Mouse (Mus musculus): ENCODE measurements at regions not wholly inside any gene's neighbourhood (a gene's known extent, or its start where the extent isn't known, plus 50 kb on each side); places are given as distances from the start of the nearest gene placed in this dataset.

- Histone ChIP-seq H3K27me3 (ENCODE audit: control insufficient read depth, insufficient read depth, insufficient read length) (no peaks in the 10 kb centered on the region), H3K36me3 (ENCODE audit: control insufficient read depth, insufficient read depth) (no peaks in the 10 kb centered on the region), H3K4me2 (ENCODE audit: low read depth) (no peak overlapping the region), H3K4me3 (no peak overlapping the region), H3ac (ENCODE audit: control insufficient read depth, insufficient read length) (no peak overlapping the region), H3K79me2 (ENCODE audit: control insufficient read depth, insufficient read depth) (no peaks in the 10 kb centered on the region)
- TF ChIP-seq POLR2AphosphoS2 (IDR thresholded peaks at IDR 0.05; ENCODE audit: insufficient read length, low read depth), result no peak
- no peak for TF ChIP-seq MYOD1 (IDR thresholded peaks at IDR 0.05; ENCODE audit: control insufficient read depth in 1 of 3, insufficient read length in 2 of 3, low read depth in 2 of 3)
- no peak for TF ChIP-seq POLR2A (IDR thresholded peaks at IDR 0.05; ENCODE audit: insufficient read length, low read depth)
- no peak for TF ChIP-seq MAX (IDR thresholded peaks at IDR 0.05; ENCODE audit: low read depth)
- no peak for TF ChIP-seq TCF12 (IDR thresholded peaks at IDR 0.05; ENCODE audit: insufficient read depth, poor library complexity, severe bottlenecking)
- TF ChIP-seq CEBPB (IDR thresholded peaks at IDR 0.05; ENCODE audit: insufficient read depth, poor library complexity, severe bottlenecking), result no peak
- no peak for TF ChIP-seq REST (IDR thresholded peaks at IDR 0.05; ENCODE audit: insufficient read depth, insufficient read length)
- TF ChIP-seq SRF (IDR thresholded peaks at IDR 0.05; ENCODE audit: control insufficient read depth, insufficient read length, low read depth), result no peak
- TF ChIP-seq USF1 (IDR thresholded peaks at IDR 0.05; ENCODE audit: low read depth), result no peak
- no peak for TF ChIP-seq E2F4 (IDR thresholded peaks at IDR 0.05; ENCODE audit: insufficient read depth)
- TF ChIP-seq TCF3 (IDR thresholded peaks at IDR 0.05; ENCODE audit: insufficient read length, low read depth), result no peak
- no peak for TF ChIP-seq MYOG (IDR thresholded peaks at IDR 0.05; ENCODE audit: control insufficient read depth in 1 of 3, insufficient read depth in 1 of 3, insufficient read length in 2 of 3, low read depth in 2 of 3)
Measured at GRCm38 (mm10) chr2:61176807-61177206, 213.8 kb upstream of the Rbms1 start.

GRCm38 (mm10) chr2:61173581-61173980 is 210.6 kb upstream of the Rbms1 start:
- no peak for TF ChIP-seq SRF (IDR thresholded peaks at IDR 0.05; ENCODE audit: control insufficient read depth, insufficient read length, low read depth)
- no peaks in the 10 kb centered on the region for H3K79me2 ChIP-seq (ENCODE audit: control insufficient read depth, insufficient read depth)

GRCm38 (mm10) chr2:61161336-61161735 is 198.3 kb upstream of the Rbms1 start:
- Histone ChIP-seq H3K27me3 (ENCODE audit: control insufficient read depth, insufficient read depth, insufficient read length) (no peaks in the 10 kb centered on the region), H3K36me3 (ENCODE audit: control insufficient read depth, insufficient read depth) (no peaks in the 10 kb centered on the region), H3K79me2 (ENCODE audit: control insufficient read depth, insufficient read depth) (no peaks in the 10 kb centered on the region), H3ac (ENCODE audit: control insufficient read depth, insufficient read length) (no peak overlapping the region), H3K4me3 (no peak overlapping the region), H3K4me2 (ENCODE audit: low read depth) (no peak overlapping the region)
- TF ChIP-seq POLR2AphosphoS2 (IDR thresholded peaks at IDR 0.05; ENCODE audit: insufficient read length, low read depth), result no peak
- TF ChIP-seq TCF3 (IDR thresholded peaks at IDR 0.05; ENCODE audit: insufficient read length, low read depth), result no peak
- TF ChIP-seq USF1 (IDR thresholded peaks at IDR 0.05; ENCODE audit: low read depth), result no peak
- no peak for TF ChIP-seq MAX (IDR thresholded peaks at IDR 0.05; ENCODE audit: low read depth)
- TF ChIP-seq TCF12 (IDR thresholded peaks at IDR 0.05; ENCODE audit: insufficient read depth, poor library complexity, severe bottlenecking), result no peak
- TF ChIP-seq REST (IDR thresholded peaks at IDR 0.05; ENCODE audit: insufficient read depth, insufficient read length), result no peak
- TF ChIP-seq MYOD1 (IDR thresholded peaks at IDR 0.05; ENCODE audit: control insufficient read depth in 1 of 3, insufficient read length in 2 of 3, low read depth in 2 of 3), result no peak
- no peak for TF ChIP-seq E2F4 (IDR thresholded peaks at IDR 0.05; ENCODE audit: insufficient read depth)
- no peak for TF ChIP-seq POLR2A (IDR thresholded peaks at IDR 0.05; ENCODE audit: insufficient read length, low read depth)
- no peak for TF ChIP-seq SRF (IDR thresholded peaks at IDR 0.05; ENCODE audit: control insufficient read depth, insufficient read length, low read depth)
- no peak for TF ChIP-seq MYOG (IDR thresholded peaks at IDR 0.05; ENCODE audit: control insufficient read depth in 1 of 3, insufficient read depth in 1 of 3, insufficient read length in 2 of 3, low read depth in 2 of 3)
- TF ChIP-seq CEBPB (IDR thresholded peaks at IDR 0.05; ENCODE audit: insufficient read depth, poor library complexity, severe bottlenecking), result no peak

More at GRCm38 (mm10) chr2:61173581-61173980, 210.6 kb upstream of the Rbms1 start:
- H3K27me3 ChIP-seq (ENCODE audit: control insufficient read depth, insufficient read depth, insufficient read length), result no peaks in the 10 kb centered on the region
- no peak overlapping the region for H3K4me2 ChIP-seq (ENCODE audit: low read depth)
- no peaks in the 10 kb centered on the region for H3K36me3 ChIP-seq (ENCODE audit: control insufficient read depth, insufficient read depth)
- H3K4me3 ChIP-seq, result no peak overlapping the region
- no peak overlapping the region for H3ac ChIP-seq (ENCODE audit: control insufficient read depth, insufficient read length)

GRCm38 (mm10) chr2:61159761-61160160 is 196.8 kb upstream of the Rbms1 start:
- no peak overlapping the region for H3K4me3 ChIP-seq
- no peaks in the 10 kb centered on the region for H3K27me3 ChIP-seq (ENCODE audit: control insufficient read depth, insufficient read depth, insufficient read length)
- no peak overlapping the region for H3ac ChIP-seq (ENCODE audit: control insufficient read depth, insufficient read length)
- TF ChIP-seq MYOD1 (IDR thresholded peaks at IDR 0.05; ENCODE audit: control insufficient read depth in 1 of 3, insufficient read length in 2 of 3, low read depth in 2 of 3) (no peak), REST (IDR thresholded peaks at IDR 0.05; ENCODE audit: insufficient read depth, insufficient read length) (no peak), POLR2A (IDR thresholded peaks at IDR 0.05; ENCODE audit: insufficient read length, low read depth) (no peak), MYOG (IDR thresholded peaks at IDR 0.05; ENCODE audit: control insufficient read depth in 1 of 3, insufficient read depth in 1 of 3, insufficient read length in 2 of 3, low read depth in 2 of 3) (no peak), SRF (IDR thresholded peaks at IDR 0.05; ENCODE audit: control insufficient read depth, insufficient read length, low read depth) (no peak), TCF3 (IDR thresholded peaks at IDR 0.05; ENCODE audit: insufficient read length, low read depth) (no peak), TCF12 (IDR thresholded peaks at IDR 0.05; ENCODE audit: insufficient read depth, poor library complexity, severe bottlenecking) (no peak), POLR2AphosphoS2 (IDR thresholded peaks at IDR 0.05; ENCODE audit: insufficient read length, low read depth) (no peak), CEBPB (IDR thresholded peaks at IDR 0.05; ENCODE audit: insufficient read depth, poor library complexity, severe bottlenecking) (no peak), E2F4 (IDR thresholded peaks at IDR 0.05; ENCODE audit: insufficient read depth) (no peak), USF1 (IDR thresholded peaks at IDR 0.05; ENCODE audit: low read depth) (no peak), MAX (IDR thresholded peaks at IDR 0.05; ENCODE audit: low read depth) (no peak)
- H3K4me2 ChIP-seq (ENCODE audit: low read depth), result no peak overlapping the region
- no peaks in the 10 kb centered on the region for H3K79me2 ChIP-seq (ENCODE audit: control insufficient read depth, insufficient read depth)
- H3K36me3 ChIP-seq (ENCODE audit: control insufficient read depth, insufficient read depth), result no peaks in the 10 kb centered on the region

GRCm38 (mm10) chr2:61138998-61139631 is 176.1 kb upstream of the Rbms1 start:
- no peaks in the 10 kb centered on the region for H3K79me2 ChIP-seq (ENCODE audit: control insufficient read depth, insufficient read depth)
- peak overlapping the region; percentile 87 for H3K4me2 ChIP-seq (ENCODE audit: low read depth)
- no peaks in the 10 kb centered on the region for H3K36me3 ChIP-seq (ENCODE audit: control insufficient read depth, insufficient read depth)
- no peak overlapping the region for H3ac ChIP-seq (ENCODE audit: control insufficient read depth, insufficient read length)
- no peak overlapping the region for H3K4me3 ChIP-seq
- TF ChIP-seq USF1 (IDR thresholded peaks at IDR 0.05; ENCODE audit: low read depth) (peak; percentile 76), MYOD1 (IDR thresholded peaks at IDR 0.05; ENCODE audit: control insufficient read depth in 1 of 3, insufficient read length in 2 of 3, low read depth in 2 of 3) (no peak)
- H3K27me3 ChIP-seq (ENCODE audit: control insufficient read depth, insufficient read depth, insufficient read length), result no peaks in the 10 kb centered on the region
